Mouse (Mus musculus): ENCODE measurements at regions not wholly inside any gene's neighbourhood (a gene's known extent, or its start where the extent isn't known, plus 50 kb on each side); places are given as distances from the start of the nearest gene placed in this dataset.

GRCm38 (mm10) chr7:119244785-119245184 is 60.4 kb upstream of the Gpr139 start:
- DNase-seq = no peak

GRCm38 (mm10) chr7:119236343-119236742 is 51.9 kb upstream of the Gpr139 start:
- DNase-seq = no peak

All from adrenal gland, adult 8-10 months (tissue).